Mouse (Mus musculus) T-cell, adult 2 months (primary cell): Measurements from ENCODE around the gene Jph2.
A peak's percentile ranks its signal among the peaks of the same experiment; 100 is the strongest.
"Not testable (repeated sequence)": the region's sequence is repeated elsewhere in the genome, so short reads cannot be mapped to it uniquely, and the experiment has no call there.

Experiments used
- DNase-seq: peaks from one replicate; pipeline ENCODE4 v3.0.0; 2022; ENCODE audit warnings: low spot score

Jph2 gene

DNA sequence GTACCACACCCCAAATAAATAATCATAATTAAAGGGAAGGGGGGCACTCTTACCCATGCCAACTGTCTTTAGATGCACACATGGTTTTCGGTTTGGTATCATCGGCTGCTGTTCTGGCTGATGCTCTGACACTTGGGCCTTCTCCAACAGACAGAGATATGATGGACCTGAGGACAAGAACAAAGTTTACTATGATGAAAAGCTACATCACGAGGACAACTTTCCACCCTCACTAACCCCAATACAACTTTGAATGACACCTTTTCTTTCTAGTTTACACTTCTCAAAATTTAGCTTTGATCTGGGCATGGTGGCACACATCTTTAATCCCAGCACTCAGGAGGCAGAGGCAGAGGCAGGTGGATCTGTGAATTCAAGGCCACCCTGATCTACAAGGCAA is 13.6 kb upstream of the Jph2 start:
- not testable (repeated sequence) for DNase-seq

GRCm38 (mm10) chr2:163410211-163410610 is 12.4 kb upstream of the Jph2 start:
- no peak for DNase-seq

- DNase-seq: no peak
These were observed 6.4 kb upstream of the Jph2 start for GRCm38 (mm10) chr2:163404037-163404815.

DNA sequence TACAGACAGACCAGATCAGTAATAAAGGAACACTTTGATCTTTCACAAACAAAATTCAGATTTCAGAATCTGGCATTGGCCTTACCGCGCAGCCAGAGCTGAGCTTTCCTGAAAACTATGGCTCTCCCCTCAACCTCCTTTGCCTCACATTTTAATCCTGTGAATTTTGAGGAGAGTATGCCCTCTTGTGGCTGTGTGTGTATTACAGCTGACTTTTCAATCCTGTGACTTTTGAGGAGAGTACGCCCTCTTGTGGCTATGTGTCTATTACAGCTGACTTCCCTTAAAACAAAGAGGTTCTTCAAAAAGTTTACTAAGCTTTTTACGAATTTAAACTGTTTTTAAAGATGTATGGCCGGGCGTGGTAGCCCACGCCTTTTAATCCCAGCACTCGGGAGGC is 3.4 kb upstream of the Jph2 start:
- peak; percentile 72 for DNase-seq

- no peak for DNase-seq
These were observed 1.4 kb upstream of the Jph2 start for GRCm38 (mm10) chr2:163399222-163399621.

DNA sequence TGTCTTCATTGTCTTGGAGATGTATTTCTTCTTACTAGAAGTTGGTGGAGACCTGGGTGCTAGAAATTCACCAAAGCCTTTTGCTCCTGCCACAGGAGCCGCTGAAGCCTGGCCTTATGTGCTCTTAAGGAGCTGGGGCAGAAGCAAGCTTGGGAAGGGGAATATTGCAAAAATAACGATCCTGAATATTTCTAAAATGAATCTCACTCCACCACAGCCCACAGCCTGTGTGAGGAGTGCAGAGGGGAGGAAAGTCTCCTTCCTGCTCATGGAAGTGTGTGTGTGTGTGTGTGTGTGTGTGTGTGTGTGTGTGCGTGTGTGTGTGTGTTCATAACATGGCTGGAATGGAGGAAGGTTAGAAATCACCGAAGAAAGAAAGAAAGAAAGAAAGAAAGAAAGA is 977 bp upstream of the Jph2 start:
- DNase-seq: no peak

DNA sequence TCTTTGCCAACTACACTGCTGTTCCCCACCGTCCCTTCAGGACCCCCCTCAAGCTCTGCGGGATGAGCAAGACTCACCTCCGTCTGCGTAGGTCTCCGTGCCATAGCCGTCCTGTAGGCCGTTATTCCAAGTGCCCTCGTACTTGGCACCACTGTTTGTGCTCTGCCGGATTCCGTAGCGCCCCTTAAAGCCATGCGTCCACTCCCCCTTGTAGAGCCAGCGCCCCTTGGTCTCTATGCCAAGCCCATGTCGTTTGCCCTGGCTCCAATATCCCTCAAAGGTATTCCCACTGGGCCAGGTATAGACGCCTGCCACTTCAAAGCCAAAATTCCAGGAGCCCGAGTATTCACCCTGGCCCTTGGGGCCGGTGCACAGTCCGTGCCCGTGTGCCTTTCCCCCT is 722 bp downstream of the Jph2 start:
- DNase-seq: no peak

GRCm38 (mm10) chr2:163394977-163395376 is 2.8 kb downstream of the Jph2 start:
- DNase-seq: no peak

DNA sequence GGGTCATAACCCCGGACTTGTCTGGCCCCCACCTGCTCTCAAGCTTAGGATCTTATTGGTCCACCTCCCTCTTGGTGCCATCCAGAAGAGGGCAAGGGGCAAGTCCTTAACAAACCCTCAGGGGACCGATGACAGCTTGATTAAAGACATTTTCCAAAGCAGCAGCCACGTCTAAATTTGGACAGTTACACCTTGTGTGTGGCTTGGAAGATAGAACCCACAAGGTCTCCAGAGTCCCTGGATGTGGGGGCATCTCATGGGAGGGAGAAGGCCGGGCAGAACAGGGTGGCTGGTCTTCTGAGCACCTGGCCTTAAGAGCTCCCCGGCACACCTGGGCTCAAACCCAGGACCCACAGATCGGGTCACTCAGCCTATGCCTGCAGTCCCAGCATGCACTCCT is 3.8 kb downstream of the Jph2 start:
- DNase-seq: no peak

DNA sequence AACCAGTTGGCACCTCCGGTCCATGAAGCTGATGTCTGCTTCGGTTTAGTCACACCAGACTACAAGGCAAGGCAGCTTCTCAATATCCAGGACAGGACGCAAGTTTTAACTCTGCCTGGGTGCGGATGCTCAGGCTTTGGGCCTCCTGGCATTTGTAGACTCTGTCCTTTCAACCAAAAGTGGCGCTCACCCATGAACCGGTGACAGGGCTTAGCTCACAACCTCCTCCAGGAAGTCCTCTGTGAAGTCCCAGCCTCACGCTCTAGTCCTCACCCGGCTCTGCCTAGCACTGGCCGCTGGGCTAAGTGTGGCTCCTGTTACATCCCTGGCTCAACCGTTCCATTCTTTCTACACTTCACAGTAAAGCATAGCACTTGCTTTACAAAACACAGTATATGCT is 4.6 kb downstream of the Jph2 start:
- DNase-seq: no peak

- no peak for DNase-seq
These were observed 5.4 kb downstream of the Jph2 start for GRCm38 (mm10) chr2:163392436-163392835.

DNA sequence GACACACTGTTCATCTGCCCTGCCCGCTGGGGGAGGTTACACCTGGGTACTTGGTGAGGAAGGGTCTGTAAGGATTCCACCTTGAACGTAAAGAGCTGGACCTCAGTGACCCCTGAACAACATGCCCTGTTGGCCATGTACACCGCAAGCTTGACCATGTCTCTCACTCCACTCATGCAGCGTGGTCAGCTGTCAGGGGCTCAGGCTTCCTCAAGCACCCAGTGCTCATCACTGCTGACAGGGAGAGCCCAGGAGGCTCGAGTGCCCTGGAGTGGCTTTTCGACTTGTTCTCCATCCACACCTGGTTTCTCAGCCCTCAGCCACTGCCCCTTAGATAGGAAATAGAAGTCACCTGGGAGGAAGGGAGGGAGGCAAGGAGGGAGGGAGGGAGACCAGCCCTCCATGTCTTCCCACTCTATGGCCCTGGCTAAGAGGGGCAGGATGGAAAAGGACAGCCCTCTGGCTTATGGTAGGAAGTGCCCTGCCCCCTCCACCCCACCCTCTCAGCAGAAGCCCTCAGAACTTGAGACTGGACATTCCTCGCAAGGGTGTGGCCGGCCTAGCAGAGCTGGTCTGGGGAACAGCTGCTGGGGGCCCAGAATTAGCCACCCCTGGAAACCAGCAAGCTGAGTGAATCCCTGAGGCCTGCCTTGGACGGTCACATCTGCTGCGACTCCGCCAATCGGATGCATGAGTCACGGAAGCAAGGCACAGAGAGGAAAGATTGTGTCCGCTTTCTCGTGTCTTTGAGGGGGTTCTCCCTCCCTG is 11.2 kb downstream of the Jph2 start:
- DNase-seq: no peak

DNA sequence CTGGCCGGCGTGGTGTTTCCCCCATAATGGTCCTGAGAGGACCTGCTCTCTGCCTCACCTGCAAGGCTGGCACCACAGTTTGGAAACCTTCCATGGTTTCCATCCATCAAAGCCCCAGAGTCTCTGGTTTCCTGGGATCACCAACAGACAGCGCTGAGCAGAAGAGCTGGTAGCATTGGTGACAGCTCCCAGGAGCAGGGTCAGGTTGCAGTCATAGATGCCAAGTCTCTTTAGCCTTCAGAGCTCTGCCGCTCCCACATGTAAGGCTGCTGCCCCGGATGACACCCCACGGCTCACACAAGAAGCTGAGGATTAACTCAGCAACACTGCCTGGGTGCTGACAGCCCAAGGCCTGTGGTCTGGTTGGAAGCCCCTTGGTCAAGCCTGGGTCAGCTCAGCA is 12.7 kb downstream of the Jph2 start:
- no peak for DNase-seq

GRCm38 (mm10) chr2:163381246-163381645 is 16.5 kb downstream of the Jph2 start:
- DNase-seq: no peak

DNA sequence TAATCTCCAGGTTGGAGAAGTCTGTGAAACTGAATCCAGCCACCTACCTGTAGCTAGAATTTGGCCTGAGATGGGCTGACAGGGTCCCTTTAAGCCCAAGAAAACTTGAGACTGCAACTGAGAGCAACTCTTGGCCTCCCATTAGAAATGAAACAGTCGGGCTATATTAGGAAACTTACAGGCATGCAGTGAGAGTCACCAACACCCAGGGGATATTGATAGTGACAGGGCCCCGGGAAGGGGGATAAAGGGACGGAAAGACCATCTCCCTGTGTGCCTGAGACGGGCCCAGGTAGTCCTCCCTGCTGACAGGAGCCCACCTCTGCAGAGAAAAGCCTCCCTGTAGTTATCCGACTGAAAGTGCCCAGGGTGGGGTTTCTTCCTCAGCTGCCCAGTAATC is 18.4 kb downstream of the Jph2 start:
- no peak for DNase-seq

DNA sequence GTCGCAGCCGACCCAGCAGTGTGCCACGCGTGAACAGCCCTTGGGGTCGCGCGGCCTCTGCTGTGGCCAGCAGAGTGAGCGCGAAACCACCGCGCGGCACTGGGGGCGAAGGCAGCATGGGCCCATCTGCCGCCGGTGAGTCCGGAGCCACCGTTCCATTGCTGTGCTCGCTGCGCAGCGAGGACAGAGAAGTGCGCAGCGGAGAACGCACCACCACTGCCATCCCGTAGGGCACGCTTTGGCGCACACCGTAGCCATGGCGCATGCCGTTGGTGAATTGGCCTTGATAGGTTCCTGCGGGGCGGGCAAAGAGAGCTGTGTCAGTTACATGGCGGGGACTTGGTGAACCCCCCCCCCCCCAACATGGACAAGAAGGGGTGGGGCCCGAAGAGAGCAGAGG is 21.7 kb downstream of the Jph2 start:
- DNase-seq: no peak

- DNase-seq: no peak
These were observed 22.3 kb downstream of the Jph2 start for GRCm38 (mm10) chr2:163375468-163375867.

- no peak for DNase-seq
These were observed 25.2 kb downstream of the Jph2 start for GRCm38 (mm10) chr2:163372627-163373026.

DNA sequence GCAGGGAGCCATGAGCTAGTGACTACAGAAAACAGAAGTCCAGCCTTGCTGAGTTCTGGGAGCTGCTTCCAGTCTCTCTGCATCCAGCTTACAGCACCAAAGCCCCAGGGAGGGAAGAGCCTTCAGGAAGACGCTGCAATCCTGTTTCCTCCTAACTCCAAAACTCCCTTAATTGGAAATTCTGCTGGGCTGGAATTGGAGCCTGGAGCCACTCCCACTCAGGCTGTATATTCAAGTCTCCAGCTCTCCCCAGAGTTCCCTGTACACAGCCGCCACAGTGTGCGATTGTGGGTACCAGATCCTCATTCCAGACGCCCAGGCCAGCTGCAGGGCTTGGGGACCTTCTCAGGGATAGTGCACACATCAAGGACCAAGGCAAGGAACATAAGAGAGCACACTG is 27.6 kb downstream of the Jph2 start:
- DNase-seq: no peak

- no peak for DNase-seq
These were observed 32.8 kb downstream of the Jph2 start for GRCm38 (mm10) chr2:163364785-163365541.

DNA sequence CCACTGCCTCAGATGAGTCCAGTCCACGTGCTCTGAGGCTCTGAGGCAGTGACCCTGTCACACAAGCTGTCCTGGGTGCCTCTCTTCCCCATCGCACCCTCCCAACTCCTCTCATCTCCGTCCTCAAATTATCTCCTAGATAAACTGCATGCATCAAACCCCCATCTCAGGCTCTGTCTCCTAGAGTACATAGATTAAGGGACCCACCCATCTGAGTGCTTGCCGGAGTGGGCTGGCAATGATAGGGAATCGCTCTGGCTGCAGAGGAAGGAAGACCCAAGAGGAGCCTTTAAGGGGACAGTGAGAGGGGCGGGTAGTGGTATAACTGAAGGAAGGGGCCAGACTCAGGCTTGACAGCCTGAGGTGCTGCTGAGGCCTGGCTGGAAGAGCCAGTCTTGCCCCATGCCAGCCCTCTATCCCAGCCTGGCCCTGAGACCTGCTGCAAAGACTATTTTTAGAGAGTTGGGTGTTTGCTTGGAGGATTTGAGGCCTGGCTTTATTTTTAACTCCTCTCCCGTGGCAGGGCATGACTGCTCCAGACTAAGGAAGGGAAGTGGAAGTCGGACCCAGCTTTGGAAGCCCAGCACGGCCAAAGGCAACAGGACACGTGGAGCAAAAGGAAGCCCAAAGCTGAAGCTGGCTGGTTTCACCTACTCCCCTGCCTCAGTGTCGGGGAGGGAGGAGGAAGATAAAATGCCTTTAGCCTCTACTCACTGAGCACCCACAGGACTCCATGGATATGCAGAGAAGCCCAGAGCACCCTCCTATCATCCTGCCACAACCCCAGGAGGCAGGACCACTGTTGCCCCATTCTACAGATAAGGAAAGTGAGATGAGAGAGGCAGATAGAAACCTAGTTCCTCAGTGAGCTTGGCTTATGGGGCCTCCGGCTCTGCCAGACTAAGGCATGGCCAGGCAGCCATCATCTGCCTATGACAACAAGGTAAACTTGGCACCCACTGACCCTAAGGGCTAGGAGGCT is 34.6 kb downstream of the Jph2 start:
- DNase-seq: no peak
